22 mouse cellular contexts compared by ENCODE assay signal in genomic region chr2:132382308-132382707, GRCm38 (mm10). TPM values are rescaled to one million over a fixed set of nuclear protein-coding genes. Genes with fewer than 3 reads are reported as not detected.
A peak's percentile ranks its signal among the peaks of the same experiment; 100 is the strongest.
DNase-seq lines count a peak whose midpoint lies in the region; ATAC-seq and TF ChIP-seq lines count a peak whose summit lies in the region.
"Had no signal": no experiment of that assay in that cellular context is flagged by ENCODE, and none has a peak within 500 bp of the region (broad histone marks: within the 10 kb centered on the region; RNA-seq: fewer than 3 reads in every experiment).

No protein-coding gene starts in this region.

- H3K4me3 ChIP-seq in intestine, embryonic 15.5 days (replicated peaks): no peak overlapping the region
- H3K4me3 ChIP-seq in intestine, embryonic 16.5 days (ENCODE audit: low read length): no peak overlapping the region
- no peak overlapping the region for H3K4me3 ChIP-seq in intestine, postnatal 0 days (ENCODE audit: low read depth, low read length)

- DNase-seq in lung, postnatal 10 days: no peak
- no peak for DNase-seq in frontal cortex, postnatal 25 days (ENCODE audit: low spot score in 2 of 2)
- DNase-seq in lung, postnatal 25 days (ENCODE audit: low spot score): no peak
- DNase-seq: adrenal gland, adult 2 months; adrenal gland, adult 8-10 months; adrenal gland, postnatal 10 days; adrenal gland, postnatal 14 days; adrenal gland, postnatal 25 days; adrenal gland, postnatal 36 days; B cell, adult 2 months; cerebellum, adult 11 months; cerebellum, adult 11-12 months; cerebellum, adult 18-20 months had no signal

- no peaks in the 10 kb centered on the region for H3K9me3 ChIP-seq in intestine, embryonic 15.5 days
- no peaks in the 10 kb centered on the region for H3K9me3 ChIP-seq in intestine, embryonic 16.5 days (ENCODE audit: control insufficient read depth, low read length)
- no peaks in the 10 kb centered on the region for H3K9me3 ChIP-seq in intestine, postnatal 0 days (ENCODE audit: control insufficient read depth)
- H3K9me3 ChIP-seq: G1E had no signal

- H3K36me3 ChIP-seq in intestine, embryonic 15.5 days: no peaks in the 10 kb centered on the region
- no peaks in the 10 kb centered on the region for H3K36me3 ChIP-seq in intestine, embryonic 16.5 days (ENCODE audit: control insufficient read depth, insufficient read depth, low read length)
- H3K36me3 ChIP-seq in intestine, postnatal 0 days (ENCODE audit: control insufficient read depth, insufficient read depth): no peaks in the 10 kb centered on the region
- H3K36me3 ChIP-seq: G1E had no signal

- H3K4me2 ChIP-seq in intestine, embryonic 15.5 days (replicated peaks): no peak overlapping the region
- H3K4me2 ChIP-seq in intestine, embryonic 16.5 days (ENCODE audit: low read depth, low read length): no peak overlapping the region
- H3K4me2 ChIP-seq in intestine, postnatal 0 days (replicated peaks; ENCODE audit: low read depth): no peak overlapping the region

- H3K27ac ChIP-seq in intestine, embryonic 15.5 days: no peak overlapping the region
- no peak overlapping the region for H3K27ac ChIP-seq in intestine, embryonic 16.5 days (ENCODE audit: low read length)
- H3K27ac ChIP-seq in intestine, postnatal 0 days (ENCODE audit: low read depth, low read length): no peak overlapping the region

- TF ChIP-seq CTCF in intestine, postnatal 0 days (IDR thresholded peaks at IDR 0.05; ENCODE audit: low read depth): no peak

- no peak overlapping the region for H3K9ac ChIP-seq in intestine, embryonic 15.5 days
- no peak overlapping the region for H3K9ac ChIP-seq in intestine, embryonic 16.5 days (ENCODE audit: low read depth, low read length)
- H3K9ac ChIP-seq in intestine, postnatal 0 days (ENCODE audit: low read depth, low read length): no peak overlapping the region

- 47% methylated on average over 2 of the region's 2 CpGs for WGBS in intestine, embryonic 15.5 days
- 49% methylated on average over 2 of the region's 2 CpGs for WGBS in intestine, embryonic 16.5 days
- 43% methylated on average over 2 of the region's 2 CpGs for WGBS in intestine, postnatal 0 days

- ATAC-seq in intestine, embryonic 15.5 days: 0 out of 2 replicates have a peak, but pooled peaks have one; percentile 50
- ATAC-seq in intestine, embryonic 16.5 days: peak; percentile 63; the same call in 1 of the 2 replicates
- ATAC-seq in intestine, postnatal 0 days: peak; percentile 43; the same call in 1 of the 2 replicates
- ATAC-seq: activated CD4-positive, CD25-positive, alpha-beta regulatory T cell, adult 4 months; CD4-positive, CD25-positive, alpha-beta regulatory T cell, adult 4 months; Patski had no signal

- H3K27me3 ChIP-seq in intestine, embryonic 15.5 days (replicated peaks): peaks cover 15% of the 10 kb centered on the region
- peaks cover 13% of the 10 kb centered on the region; the same call in 1 of the 2 replicates for H3K27me3 ChIP-seq in intestine, embryonic 16.5 days (replicated peaks; ENCODE audit: control insufficient read depth, insufficient read depth, low read length)
- H3K27me3 ChIP-seq in intestine, postnatal 0 days (replicated peaks; ENCODE audit: control insufficient read depth, insufficient read depth, low read length): peaks cover 19% of the 10 kb centered on the region; the same call in 1 of the 2 replicates
- H3K27me3 ChIP-seq: CH12.LX had no signal

- peaks cover 7% of the 10 kb centered on the region; the same call in 1 of the 2 replicates for H3K4me1 ChIP-seq in intestine, embryonic 15.5 days (replicated peaks)
- H3K4me1 ChIP-seq in intestine, embryonic 16.5 days (ENCODE audit: control insufficient read depth, insufficient read depth, low read length): peaks cover 3% of the 10 kb centered on the region
- H3K4me1 ChIP-seq in intestine, postnatal 0 days (replicated peaks; ENCODE audit: control insufficient read depth, insufficient read depth, low read length): no peaks in the 10 kb centered on the region

RNA-seq across cellular contexts. Expression of gene Prokr2, which starts 2.9 kb away (rescaled TPM):
- 0.21 and 0.34 TPM in 2 replicates for polyA plus RNA-seq in intestine, embryonic 15.5 days (2015; fragmentation: Nextera tagmentation; extraction: Ambion mirVana)
- 0.17 and 0.18 TPM in 2 replicates for polyA plus RNA-seq in intestine, embryonic 16.5 days (2015; fragmentation: Nextera tagmentation; extraction: Ambion mirVana)
- polyA plus RNA-seq in intestine, postnatal 0 days (2015; fragmentation: Nextera tagmentation; extraction: Ambion mirVana): 0.08 and 0.17 TPM in 2 replicates
- polyA plus RNA-seq: adrenal gland, adult 2 months; C2C12; CD4-positive, CD25-positive, alpha-beta regulatory T cell, adult 4 months; G1E; Patski had no signal
